Mouse (Mus musculus) lung, postnatal 25 days (tissue): ENCODE results near the gene Gab2.

Experiments used
- DNase-seq: peaks from one replicate; pipeline ENCODE4 v3.0.0; 2022; ENCODE audit warnings: low spot score

The Gab2 gene

DNA sequence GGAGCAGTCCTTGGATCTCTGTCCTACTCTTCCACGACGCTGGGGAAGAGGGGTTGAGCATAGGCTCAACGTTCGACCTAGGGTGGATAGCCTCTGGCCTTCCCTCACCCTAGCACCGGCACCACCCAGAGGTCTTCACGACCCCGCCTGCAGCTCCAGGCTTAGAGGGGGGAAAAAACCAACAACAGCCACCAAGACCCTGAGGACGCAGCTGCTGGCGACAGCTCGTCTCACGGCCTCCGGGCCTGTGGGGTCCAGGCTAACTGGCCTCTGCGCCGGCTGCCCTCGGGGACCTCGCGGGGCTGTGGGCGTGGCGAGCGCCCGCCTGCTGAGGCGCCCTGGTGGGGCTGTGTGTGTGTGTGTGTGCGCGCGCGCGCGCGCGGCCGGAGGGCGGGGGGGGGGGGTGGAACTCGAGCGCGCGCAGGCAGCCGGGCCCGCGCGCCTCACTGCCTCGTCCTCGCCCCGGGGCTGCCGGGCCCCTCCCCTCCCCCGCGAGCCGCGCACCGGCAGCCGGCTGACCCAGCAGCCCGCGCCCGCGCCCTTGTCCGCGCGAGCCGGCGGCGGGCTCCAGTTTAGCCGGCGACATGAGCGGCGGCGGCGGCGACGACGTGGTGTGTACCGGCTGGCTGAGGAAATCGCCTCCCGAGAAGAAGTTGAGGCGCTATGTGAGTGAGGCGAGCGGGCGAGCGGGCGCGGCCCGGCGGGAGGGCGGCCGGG lies at the start of gene Gab2:
Gene Gab2, plus strand, starts transcription at position 345 of the 717 bp plus-strand sequence.
- peak; percentile 57 for DNase-seq

DNA sequence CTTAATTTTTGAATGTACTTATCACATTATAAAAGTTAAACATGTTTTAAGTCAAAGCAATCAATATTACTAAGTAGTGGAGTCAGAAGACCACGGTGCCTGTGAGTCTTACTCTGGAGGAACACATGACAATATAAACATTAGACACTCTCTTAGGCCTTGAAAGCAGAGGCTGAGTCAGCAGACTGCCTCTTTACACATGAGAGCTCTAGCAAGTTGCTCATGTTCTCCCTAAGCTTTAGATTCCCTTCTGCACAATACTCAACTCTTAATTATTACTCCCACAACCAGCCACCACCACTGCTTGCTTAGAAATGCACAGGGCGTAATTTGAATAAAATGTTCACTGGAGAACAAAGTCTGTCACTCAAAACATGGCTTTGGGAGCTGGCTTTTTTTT lies 49.0 kb upstream of the Gab2 start:
- no peak for DNase-seq

DNA sequence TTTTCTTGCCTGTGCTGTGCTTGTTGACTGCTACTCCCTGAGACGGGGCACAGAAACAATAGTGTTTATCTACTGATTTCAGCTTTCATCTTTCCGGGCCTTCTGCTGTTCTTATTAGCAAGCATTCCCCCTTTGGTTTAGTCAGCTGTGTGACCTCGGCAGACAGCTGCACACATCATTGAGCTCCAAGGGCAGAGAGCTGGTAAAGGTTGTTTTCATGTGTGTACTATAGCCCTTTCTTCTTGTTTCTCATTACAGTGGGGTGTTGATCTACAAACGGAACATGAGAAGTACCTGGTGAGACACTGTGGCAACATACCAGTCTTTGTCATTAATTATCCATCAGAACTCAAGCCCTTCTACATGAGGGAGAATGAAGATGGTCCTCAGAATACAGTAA lies 41.7 kb upstream of the Gab2 start:
- no peak for DNase-seq

DNA sequence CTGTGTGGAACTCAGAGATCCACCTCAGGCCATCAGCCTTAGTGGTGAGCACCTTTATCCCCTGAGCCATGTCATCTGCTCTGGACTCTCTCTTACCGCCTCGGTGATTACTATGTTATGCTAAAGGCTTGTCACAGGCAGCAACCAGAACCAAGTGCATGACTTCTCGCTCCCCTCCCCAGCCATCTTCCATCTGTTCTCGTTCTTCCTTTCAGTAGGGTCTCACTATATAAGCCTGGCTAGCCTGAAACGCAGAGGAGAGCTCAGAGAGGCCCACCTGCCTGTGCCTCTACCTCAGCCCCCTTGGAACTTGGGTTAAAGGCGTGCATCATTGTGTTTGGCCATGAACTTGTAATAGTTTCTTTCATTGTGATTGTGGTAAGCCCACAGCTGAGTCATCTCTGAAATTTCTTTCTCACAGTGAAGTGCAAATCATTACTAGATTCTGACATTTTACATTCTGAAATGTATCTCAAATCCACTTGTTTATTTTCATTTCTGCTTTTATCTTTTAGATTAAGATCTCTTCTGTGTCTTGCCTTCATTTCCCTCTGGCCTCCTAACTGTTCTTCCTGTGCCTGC lies 39.4 kb upstream of the Gab2 start:
- DNase-seq = no peak

DNA sequence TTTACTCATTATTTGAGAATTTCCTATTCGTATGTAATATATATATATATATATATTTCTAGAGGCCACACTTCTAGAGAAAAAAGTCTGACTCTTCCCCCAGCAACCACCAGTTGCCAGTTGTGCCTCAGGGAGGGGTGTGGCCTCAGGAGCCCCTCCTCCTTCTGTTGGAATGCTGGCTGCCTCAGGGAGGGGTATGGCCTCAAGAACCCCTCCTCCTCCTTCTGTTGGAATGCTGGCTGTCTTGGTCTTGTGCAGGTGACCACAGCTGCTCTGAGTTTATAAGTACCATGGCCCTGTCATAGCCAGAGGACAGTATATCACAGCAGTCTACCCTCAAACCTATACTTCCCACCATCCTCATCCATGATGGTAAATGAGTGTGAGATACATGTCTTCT lies 38.4 kb upstream of the Gab2 start:
- DNase-seq = no peak

DNA sequence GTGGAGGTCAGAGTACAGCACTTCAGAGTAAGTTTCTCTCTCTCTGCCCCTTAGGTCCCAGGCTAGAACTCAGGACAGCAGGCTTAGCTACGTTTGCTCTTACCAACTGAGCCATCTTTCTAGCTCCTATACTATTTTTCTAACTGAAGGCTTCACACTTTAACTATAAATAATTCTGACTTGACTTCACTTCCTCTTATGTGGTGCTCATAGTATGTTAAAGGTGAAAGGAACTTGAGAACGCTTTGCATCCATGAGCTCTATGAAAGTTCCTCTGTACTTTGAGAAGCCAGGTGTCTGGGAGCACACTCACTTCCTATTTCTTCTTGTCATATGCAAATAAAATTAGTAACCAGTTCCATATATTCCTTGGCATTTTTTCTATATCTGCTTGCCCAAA lies 20.4 kb upstream of the Gab2 start:
- no peak for DNase-seq

DNA sequence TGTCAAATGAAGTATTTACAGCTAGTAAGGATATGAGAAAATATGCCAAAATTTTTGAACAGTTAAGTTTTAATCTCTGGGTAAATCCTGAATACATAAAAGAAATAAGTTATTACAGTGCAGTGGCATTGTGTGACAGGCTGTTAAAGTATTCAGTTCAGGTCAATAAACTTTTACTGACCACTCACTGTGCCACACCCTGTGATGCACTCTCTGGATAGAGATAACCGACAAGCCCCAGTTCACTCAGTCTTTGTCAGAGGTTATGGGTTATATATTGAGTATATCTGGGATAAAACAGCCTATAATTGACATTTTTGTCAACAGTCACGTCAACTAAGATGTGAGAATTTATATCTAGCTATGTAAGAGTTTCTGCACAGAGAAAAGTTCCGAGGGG lies 9.9 kb upstream of the Gab2 start:
- no peak for DNase-seq

DNA sequence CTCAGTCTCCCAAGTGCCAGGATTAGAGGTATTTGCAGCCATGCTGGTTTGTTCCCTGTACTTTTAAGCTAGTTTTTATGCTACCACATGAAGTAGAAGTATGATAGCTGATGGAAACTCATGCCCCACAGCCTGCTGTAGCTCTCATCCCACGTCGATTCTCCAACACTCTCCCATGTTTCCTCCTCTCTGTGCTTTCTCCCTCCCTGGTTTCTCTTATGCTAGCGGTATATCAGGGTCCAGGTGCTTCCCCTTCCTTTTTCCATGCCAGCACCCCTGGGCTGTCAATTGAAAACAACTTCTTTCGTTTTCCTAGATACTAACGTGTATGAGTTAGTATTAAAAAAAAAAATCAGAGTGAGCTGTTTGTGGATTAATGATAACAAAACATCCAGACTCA lies 9.3 kb upstream of the Gab2 start:
- DNase-seq = no peak

DNA sequence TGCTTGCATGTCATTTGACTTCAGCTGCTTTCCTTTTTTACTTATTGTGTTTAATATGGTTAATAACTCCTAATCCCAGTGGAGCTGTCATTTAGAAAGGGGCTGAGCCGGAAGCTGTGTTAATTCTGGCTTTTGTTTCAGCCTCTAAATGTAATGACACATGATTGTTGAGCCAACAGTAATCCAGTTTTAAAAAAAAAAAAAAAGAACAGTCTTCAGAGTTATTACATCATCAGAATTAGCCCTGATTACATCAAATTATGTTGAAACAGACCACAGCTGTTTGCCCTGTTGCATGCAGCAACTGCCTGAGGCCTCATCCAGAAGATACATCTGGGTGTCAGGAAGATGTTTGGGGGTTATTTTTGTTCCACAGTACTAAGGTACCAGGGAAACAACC lies 6.4 kb upstream of the Gab2 start:
- peak; percentile 31 for DNase-seq

DNA sequence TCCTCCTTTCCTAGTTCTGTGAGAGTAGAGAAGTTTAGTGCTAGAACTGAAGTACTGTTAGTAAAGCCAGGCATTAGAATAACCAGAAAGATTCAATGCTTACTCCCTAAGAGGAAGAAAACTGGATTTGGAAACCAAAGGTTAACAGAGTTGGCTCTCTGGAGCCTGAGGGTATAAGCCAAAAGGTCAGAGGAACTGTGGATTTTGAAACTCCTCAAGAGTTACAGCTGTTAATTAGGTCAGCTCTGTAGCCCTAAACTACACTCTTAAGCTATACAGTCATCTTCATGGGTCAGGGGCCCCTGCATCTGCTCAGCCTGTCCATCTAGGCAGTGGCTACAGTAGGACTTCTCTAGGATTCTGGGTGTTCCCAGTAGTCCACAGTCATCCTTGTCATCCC lies 4.4 kb upstream of the Gab2 start:
- DNase-seq = no peak

DNA sequence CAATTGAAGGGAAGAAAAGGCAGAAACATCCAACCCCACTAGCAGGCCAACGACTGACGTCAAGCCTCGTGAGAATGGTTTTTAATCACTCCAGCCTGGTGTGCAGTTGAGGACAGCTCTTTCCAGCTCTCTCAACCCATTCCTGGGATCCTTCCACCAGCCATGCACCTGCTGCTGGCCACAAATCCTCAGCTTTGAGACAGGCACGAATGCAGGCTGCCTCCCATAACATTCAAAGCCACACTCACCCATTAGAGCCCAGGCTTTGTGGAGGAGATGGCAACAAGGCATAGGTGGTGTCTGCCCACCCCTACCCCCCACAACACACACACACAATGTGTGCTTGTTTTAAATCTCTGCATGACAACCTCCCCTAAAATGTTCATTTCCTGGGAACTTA lies 2.7 kb upstream of the Gab2 start:
- DNase-seq = no peak

DNA sequence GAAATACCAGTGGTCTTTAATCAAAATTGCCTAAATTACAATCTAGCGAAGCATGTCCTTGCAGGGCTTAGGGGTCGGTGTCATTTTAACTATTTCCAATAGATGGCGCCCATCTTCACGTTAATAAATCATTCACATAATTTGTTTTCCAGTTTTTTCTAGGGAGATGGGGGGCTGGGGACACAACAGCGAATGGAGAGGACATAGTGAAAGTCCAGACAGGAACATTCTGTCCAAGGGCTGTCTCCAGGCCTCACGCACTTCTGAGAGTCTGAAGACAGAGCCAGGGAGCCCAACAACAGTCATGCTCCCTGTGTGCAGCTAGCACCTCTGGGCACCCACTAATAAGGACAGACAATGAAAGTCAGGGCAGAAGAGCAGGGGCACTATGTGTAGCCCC lies 2.2 kb upstream of the Gab2 start:
- peak; percentile 67 for DNase-seq

DNA sequence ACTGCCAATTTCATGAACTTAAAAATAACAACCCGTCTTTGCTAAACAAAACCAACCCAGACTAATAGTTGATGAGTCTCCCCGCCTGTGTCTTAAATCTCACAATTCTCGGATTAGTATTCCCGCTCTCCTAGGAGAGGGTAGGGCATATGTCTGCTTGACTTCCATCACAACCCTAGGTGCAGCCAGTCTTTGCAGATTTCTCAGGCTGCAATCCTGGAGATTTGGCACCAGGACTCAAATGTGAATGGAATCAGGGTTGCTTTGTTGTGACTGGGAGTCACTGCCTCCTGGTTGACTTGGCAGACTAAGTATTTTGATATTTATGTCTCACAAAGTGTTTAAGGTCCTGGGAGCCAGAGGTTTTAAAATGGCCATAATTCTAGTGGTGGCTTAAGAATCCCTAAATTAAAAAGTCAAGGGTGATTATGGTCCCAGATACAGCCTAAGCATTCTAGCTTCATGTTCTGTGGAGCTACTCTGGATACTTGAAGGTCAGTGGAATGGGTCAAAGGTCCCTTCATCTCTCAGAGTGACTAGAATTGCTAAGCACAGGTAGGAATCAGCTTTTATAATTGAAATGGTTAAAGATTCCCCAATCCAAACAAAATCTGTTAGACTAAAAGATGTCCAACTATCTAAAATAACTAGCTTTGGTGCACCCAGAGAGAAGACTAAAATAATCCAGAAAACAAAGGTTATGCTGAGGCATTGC lies 1.6 kb upstream of the Gab2 start:
- no peak for DNase-seq

DNA sequence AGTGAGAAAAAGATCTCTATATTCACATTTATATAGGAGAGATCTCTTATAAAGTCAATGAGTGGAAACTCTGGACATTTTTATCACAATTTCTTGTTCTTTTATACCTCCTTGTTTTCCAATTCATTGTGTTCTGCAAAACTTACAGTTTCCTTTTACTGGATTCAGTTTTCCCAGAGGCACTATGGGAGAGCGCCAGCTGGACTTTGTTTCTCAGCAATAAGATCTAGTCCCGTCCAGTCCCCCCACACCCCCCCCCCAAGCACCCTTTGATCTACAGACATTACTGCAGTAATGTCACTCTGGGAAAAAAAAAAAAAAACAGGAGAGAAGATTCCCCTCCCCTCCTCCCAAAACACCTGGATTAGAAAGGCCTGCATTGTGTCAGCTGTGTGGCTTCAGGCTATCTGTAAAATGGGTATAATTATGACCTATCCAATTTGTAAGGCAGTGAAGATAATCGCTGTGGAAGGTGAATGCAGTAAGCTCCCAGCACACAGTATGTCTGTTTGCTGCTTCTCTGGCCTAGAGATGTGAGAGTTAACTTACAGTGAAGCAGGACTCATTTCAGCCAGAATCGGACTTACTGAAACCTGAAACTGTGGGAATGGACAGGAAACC lies 655 bp upstream of the Gab2 start:
- DNase-seq = no peak

DNA sequence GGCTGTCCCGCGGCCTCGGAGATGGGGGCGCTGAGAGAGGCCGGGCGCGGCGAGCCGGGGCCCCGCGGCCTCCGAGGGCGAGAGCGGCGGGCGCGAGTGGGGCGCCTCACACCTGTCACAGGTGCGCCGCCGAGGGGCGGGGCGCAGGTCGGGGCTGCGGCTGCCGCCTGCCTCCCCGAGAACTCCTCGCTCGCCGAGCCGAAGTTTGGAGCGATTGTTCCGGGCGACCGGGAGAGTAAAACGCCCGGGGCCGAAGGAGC lies 503 bp downstream of the Gab2 start:
- DNase-seq = no peak

DNA sequence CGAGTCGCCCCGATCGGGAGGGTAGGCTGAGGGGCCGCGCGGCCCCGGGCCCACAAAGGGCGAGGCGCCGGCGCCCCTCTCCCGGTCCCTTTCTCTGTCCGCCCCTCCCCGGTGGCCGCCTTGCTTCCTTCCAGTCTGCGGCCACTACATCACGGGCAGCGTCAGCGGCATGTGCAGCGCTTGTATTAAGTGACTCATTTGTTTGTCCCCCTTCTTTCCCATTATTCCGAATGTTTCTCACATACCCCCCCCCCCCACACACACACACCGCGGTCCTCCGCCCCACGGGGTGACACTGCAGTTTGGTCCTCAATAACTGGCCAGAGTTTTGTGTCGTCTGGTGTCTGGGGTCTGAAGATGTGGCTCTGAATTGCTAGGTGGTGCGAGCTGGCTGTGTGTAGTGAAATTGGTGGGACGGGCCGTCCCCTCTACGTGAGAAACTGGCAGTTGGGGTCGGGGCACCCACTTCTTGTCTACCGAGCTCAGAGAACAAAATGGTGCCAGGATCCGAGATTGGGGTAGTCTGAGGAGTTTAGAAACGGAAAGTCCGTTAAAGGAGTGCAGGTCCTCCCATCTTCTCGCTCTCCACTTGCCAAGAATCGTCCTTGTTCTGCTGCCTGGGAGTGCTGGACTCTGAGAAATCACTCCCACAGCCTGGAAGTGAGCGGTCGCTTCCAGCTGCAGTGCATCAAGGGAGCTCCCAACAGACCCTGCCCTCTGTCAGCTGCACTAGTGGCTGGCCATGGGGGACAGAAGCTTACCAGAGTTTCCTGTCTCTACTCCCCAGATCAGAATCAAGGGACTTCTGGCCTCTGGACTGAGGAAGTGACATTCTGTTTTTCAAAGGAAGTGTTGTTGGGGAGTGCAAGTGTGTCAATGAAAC lies 1.1 kb downstream of the Gab2 start:
- DNase-seq = peak; percentile 74

DNA sequence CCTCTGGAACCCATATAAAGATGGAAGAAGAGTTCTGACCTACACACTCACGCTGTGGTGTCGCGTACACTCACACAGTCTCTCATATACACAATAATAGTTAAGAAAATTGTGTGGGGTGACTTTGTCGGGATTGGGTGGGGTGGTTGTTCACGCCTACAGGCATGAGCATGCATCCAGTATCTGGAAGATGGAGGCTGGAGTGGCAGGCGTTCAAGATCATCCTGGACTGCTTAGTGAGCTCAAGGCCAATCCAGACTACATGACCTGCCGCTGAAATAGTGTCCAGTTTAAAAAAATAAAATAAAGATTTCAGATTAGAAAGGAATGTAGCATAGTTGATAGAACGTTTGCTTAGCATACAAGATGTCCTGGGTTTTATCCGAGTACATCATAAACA lies 2.2 kb downstream of the Gab2 start:
- DNase-seq = peak; percentile 31

DNA sequence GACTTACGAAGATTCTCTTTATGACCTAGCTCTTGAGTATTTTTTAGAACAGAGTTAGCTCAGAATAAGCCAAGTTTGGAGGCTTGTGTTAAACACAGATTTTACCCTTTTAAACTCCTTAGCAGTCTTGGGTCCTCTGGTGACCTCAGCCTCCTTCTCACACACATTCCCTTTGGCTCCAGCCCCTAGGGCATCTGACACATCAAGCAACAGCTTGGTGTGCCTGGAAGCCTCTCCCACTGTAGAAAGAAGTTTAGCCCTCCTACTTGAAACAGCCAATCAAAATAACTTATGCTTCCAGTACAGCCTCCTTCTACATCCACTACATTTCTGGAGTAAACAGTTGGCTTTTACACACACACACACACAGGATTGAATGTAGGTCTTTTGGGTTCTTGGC lies 2.8 kb downstream of the Gab2 start:
- peak; percentile 66 for DNase-seq

DNA sequence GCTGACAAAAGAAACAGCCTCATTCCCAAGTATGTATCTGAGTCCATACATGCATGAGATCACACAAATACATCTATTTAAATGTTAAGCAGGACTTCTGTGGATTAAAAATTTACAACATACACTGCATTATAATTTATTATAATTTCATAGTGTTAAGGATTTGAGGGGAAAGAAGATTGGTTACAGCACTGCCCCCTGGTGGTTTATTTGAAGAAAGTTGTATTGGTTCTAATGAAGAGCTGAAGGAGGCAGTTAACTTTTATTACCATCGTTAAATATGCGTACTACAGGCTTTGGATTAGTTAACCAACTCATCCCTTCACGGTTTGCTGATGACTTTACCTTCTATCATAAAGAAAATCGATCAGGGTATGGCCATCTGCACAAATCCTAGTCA lies 3.9 kb downstream of the Gab2 start:
- peak; percentile 31 for DNase-seq

DNA sequence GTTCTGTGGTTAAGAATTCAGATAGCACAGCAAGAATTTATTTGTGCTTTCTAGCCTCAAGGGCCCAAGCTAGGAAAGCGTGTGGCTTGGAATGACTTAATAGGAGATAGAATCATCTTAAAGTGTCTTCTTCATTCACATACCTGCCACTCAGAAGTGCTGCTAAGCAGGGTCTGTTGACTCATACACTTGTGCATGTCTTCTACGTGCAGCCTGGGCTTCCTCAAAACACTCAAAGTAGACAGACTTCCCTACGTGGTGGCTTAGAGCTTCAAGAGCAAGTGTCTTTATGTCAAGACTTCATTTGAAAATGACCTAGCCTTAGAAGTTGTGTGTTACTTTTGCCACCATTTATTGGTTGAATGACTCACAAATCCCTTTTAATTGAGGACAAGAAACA lies 12.9 kb downstream of the Gab2 start:
- no peak for DNase-seq

DNA sequence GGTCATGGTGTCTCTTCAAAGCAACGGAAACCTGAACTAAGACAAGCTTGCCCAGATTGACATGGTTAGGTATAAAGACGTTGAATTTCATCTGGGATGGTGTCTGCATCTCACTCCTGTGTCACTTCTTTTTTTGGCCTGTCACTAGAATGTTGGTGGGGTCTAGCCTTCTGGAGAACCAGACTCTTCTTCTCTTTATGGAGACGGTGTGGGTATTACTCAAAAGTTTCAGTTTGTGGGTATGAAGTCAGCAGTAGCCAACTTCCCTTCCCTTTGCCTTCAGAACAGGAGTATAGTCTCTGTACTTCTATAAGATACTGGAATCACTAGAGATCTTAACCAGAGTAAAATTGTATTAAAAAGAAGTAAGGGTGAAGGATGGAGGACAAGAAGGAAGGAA lies 26.7 kb downstream of the Gab2 start:
- DNase-seq = no peak

DNA sequence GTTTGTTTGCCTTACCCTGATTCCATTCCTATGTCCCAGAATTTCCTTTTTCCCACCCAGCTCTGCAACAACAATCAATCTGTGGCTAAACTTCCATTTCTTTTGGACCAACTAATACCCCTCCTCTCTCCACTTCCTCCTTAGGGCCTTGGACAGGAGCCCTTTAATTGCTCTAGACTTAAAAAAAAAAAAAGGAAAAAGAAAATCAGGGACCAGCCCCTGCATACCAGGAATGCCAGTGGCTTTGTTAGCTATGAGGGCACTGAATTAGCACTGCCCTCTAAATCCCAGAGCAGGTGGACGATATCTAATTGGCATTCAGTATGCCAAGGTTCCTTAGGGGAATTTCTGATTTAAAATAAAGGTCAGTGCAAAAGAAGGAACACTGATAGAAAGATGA lies 47.6 kb downstream of the Gab2 start:
- no peak for DNase-seq
